Mouse (Mus musculus) thymus, postnatal 36 days (tissue): ENCODE measurements around the gene Clec2d.

Experiments used
- DNase-seq, 2 experiments: peaks; one replicate each; pipeline ENCODE4 v3.0.0; 2022; ENCODE audit warnings: mixed read lengths in 2 of 2

The Clec2d gene

GRCm38 (mm10) chr6:129228935-129229773 is 48.7 kb downstream of the Clec2d start:
- DNase-seq: no peak

- no peak for DNase-seq
These were observed 49.6 kb downstream of the Clec2d start for GRCm38 (mm10) chr6:129229774-129230578.

- no peak for DNase-seq
These were observed 51.8 kb downstream of the Clec2d start for GRCm38 (mm10) chr6:129232005-129232841.

- peak; percentile 46 to 55 for DNase-seq
These were observed 52.4 kb downstream of the Clec2d start for GRCm38 (mm10) chr6:129232842-129233205.

- peak; percentile 33 to 40 for DNase-seq
These were observed 53.0 kb downstream of the Clec2d start for GRCm38 (mm10) chr6:129233366-129233954.

- DNase-seq: no peak
These were observed 53.5 kb downstream of the Clec2d start for GRCm38 (mm10) chr6:129233955-129234369.

GRCm38 (mm10) chr6:129234456-129235360 is 54.3 kb downstream of the Clec2d start:
- peak; percentile 65 to 72 for DNase-seq

GRCm38 (mm10) chr6:129235855-129236461 is 55.5 kb downstream of the Clec2d start:
- peak in 1 of 2 experiments; percentile 34 for DNase-seq
